8 mouse cellular contexts compared by ENCODE assay signal in the genomic region with DNA sequence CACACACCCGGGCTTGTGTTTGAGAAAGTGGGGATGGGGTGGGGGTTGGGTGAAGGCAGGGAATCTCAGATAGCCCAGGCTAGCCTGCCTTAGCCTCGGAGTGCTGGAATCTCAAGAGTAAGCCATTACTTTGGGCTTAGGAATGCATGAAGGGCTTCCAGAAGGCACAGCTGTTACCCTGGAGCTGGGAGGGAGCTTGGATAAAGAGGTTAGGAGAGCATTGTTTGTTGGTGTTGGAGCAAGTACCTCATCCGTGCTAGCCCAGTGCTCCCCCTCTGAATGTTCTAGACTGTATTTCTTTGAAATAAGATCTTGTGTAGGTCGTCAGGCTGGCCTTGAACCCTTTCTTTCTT. TPM values are rescaled to one million over a fixed set of nuclear protein-coding genes. Genes with fewer than 3 reads are reported as not detected.
DNase-seq lines count a peak whose midpoint lies in the region; ATAC-seq and TF ChIP-seq lines count a peak whose summit lies in the region.

No protein-coding gene starts in this region.

- TF ChIP-seq POLR2A in olfactory bulb, adult 2 months (IDR thresholded peaks at IDR 0.05; ENCODE audit: insufficient read depth, low read depth, low read length), result no peak

- H3K27ac ChIP-seq in lung, embryonic 14.5 days (ENCODE audit: low read depth), result peak overlapping the region; percentile 90
- no peak overlapping the region for H3K27ac ChIP-seq in embryonic facial prominence, embryonic 11.5 days (replicated peaks; ENCODE audit: low read depth, low read length)
- peak overlapping the region; percentile 83 for H3K27ac ChIP-seq in intestine, postnatal 0 days (ENCODE audit: low read depth, low read length)
- no peak overlapping the region for H3K27ac ChIP-seq in olfactory bulb, adult 2 months (ENCODE audit: insufficient read depth, low read depth, low read length)

- no peaks in the 10 kb centered on the region for H3K9me3 ChIP-seq in lung, embryonic 14.5 days (ENCODE audit: low read depth, low read length)
- no peaks in the 10 kb centered on the region for H3K9me3 ChIP-seq in embryonic facial prominence, embryonic 11.5 days (replicated peaks; ENCODE audit: control insufficient read depth, low read length)
- H3K9me3 ChIP-seq in intestine, postnatal 0 days (ENCODE audit: control insufficient read depth), result no peaks in the 10 kb centered on the region

- H3K4me2 ChIP-seq in lung, embryonic 14.5 days, result peak overlapping the region; percentile 73
- H3K4me2 ChIP-seq in embryonic facial prominence, embryonic 11.5 days (ENCODE audit: low read depth, low read length), result peak overlapping the region; percentile 53
- peak overlapping the region; percentile 71 for H3K4me2 ChIP-seq in intestine, postnatal 0 days (replicated peaks; ENCODE audit: low read depth)

- 6% methylated on average over 4 of the region's 4 CpGs for WGBS in lung, embryonic 14.5 days
- 17% methylated on average over 4 of the region's 4 CpGs for WGBS in embryonic facial prominence, embryonic 11.5 days
- 19% methylated on average over 4 of the region's 4 CpGs for WGBS in intestine, postnatal 0 days
- 17% methylated on average over 4 of the region's 4 CpGs for WGBS in olfactory bulb, adult 2 months

- H3K9ac ChIP-seq in lung, embryonic 14.5 days, result peak overlapping the region; percentile 74
- H3K9ac ChIP-seq in embryonic facial prominence, embryonic 11.5 days (replicated peaks; ENCODE audit: low read length), result peak overlapping the region; percentile 50
- H3K9ac ChIP-seq in intestine, postnatal 0 days (ENCODE audit: low read depth, low read length), result peak overlapping the region; percentile 47

- H3K4me1 ChIP-seq in lung, embryonic 14.5 days (ENCODE audit: insufficient read depth), result peaks cover 17% of the 10 kb centered on the region; the same call in 1 of the 2 replicates
- peaks cover 7% of the 10 kb centered on the region; the same call in 1 of the 2 replicates for H3K4me1 ChIP-seq in embryonic facial prominence, embryonic 11.5 days (ENCODE audit: control insufficient read depth, insufficient read depth, low read length)
- peaks cover 14% of the 10 kb centered on the region for H3K4me1 ChIP-seq in intestine, postnatal 0 days (replicated peaks; ENCODE audit: control insufficient read depth, insufficient read depth, low read length)
- peaks cover 4% of the 10 kb centered on the region; the same call in 1 of the 2 replicates for H3K4me1 ChIP-seq in olfactory bulb, adult 2 months (ENCODE audit: control insufficient read depth, insufficient read depth, low read length)

- peak; percentile 67 for DNase-seq in lung, embryonic 14.5 days
- no peak for DNase-seq in lung, postnatal 10 days
- no peak for DNase-seq in embryonic facial prominence, embryonic 11.5 days (ENCODE audit: low spot score)
- no peak for DNase-seq in ovary, postnatal 36 days (ENCODE audit: low spot score)
- no peak for DNase-seq in retina, embryonic 14.5 days (ENCODE audit: low spot score)

- TF ChIP-seq CTCF in lung, embryonic 14.5 days (IDR thresholded peaks at IDR 0.05; ENCODE audit: low read depth), result no peak
- TF ChIP-seq CTCF in intestine, postnatal 0 days (IDR thresholded peaks at IDR 0.05; ENCODE audit: low read depth), result no peak
- no peak for TF ChIP-seq CTCF in olfactory bulb, adult 2 months (IDR thresholded peaks at IDR 0.05; ENCODE audit: insufficient read depth, low read depth, low read length)

- H3K27me3 ChIP-seq in lung, embryonic 14.5 days (ENCODE audit: insufficient read depth, low read length), result no peaks in the 10 kb centered on the region
- H3K27me3 ChIP-seq in embryonic facial prominence, embryonic 11.5 days (ENCODE audit: control insufficient read depth, insufficient read depth, low read length), result no peaks in the 10 kb centered on the region
- H3K27me3 ChIP-seq in intestine, postnatal 0 days (replicated peaks; ENCODE audit: control insufficient read depth, insufficient read depth, low read length), result no peaks in the 10 kb centered on the region

- ATAC-seq in lung, embryonic 14.5 days (ENCODE audit: insufficient read depth), result no peak; the same call in 1 of the 2 replicates
- no peak for ATAC-seq in embryonic facial prominence, embryonic 11.5 days (replicated peaks; ENCODE audit: insufficient number of reproducible peaks, low FRiP score, low TSS enrichment, low read depth)
- ATAC-seq in intestine, postnatal 0 days, result no peak
- ATAC-seq in CD4-positive, CD25-positive, alpha-beta regulatory T cell, adult 4 months, result no peak

- H3K36me3 ChIP-seq in lung, embryonic 14.5 days (ENCODE audit: insufficient read depth), result no peaks in the 10 kb centered on the region
- no peaks in the 10 kb centered on the region for H3K36me3 ChIP-seq in embryonic facial prominence, embryonic 11.5 days (replicated peaks; ENCODE audit: control insufficient read depth, insufficient read depth, low read depth, low read length)
- no peaks in the 10 kb centered on the region for H3K36me3 ChIP-seq in intestine, postnatal 0 days (ENCODE audit: control insufficient read depth, insufficient read depth)

- H3K4me3 ChIP-seq in lung, embryonic 14.5 days (ENCODE audit: low read depth, low read length), result peak overlapping the region; percentile 47
- H3K4me3 ChIP-seq in embryonic facial prominence, embryonic 11.5 days (ENCODE audit: low read depth, low read length), result peak overlapping the region; percentile 22
- H3K4me3 ChIP-seq in intestine, postnatal 0 days (ENCODE audit: low read depth, low read length), result peak overlapping the region; percentile 47
- H3K4me3 ChIP-seq in olfactory bulb, adult 2 months (ENCODE audit: insufficient read depth, low read depth, low read length), result peak overlapping the region; percentile 51

RNA-seq across cellular contexts. Expression of a gene that starts 22.8 kb away (rescaled TPM):
- 16,801 and 17,929 TPM in 2 replicates for polyA plus RNA-seq in lung, embryonic 14.5 days (2014; fragmentation: Nextera tagmentation; extraction: Ambion mirVana)
- polyA plus RNA-seq in embryonic facial prominence, embryonic 11.5 days (2014; fragmentation: Nextera tagmentation; extraction: Ambion mirVana), result 16,388 and 16,949 TPM in 2 replicates
- polyA plus RNA-seq in intestine, postnatal 0 days (2015; fragmentation: Nextera tagmentation; extraction: Ambion mirVana), result 22,808 and 23,070 TPM in 2 replicates
- polyA plus RNA-seq in olfactory bulb, adult 2 months (2012; ENCODE audit: insufficient read depth, insufficient read length, low replicate concordance, missing spikeins), result 1,129 and 2,319 TPM in 2 replicates
- polyA plus RNA-seq in CD4-positive, CD25-positive, alpha-beta regulatory T cell, adult 4 months (2017; shearing (Covaris generic)), result over 10,000 TPM; 21,144 to 46,167 TPM

RNA-seq across cellular contexts. Expression of a gene that starts 30.8 kb away (rescaled TPM):
- 331 and 347 TPM in 2 replicates for polyA plus RNA-seq in lung, embryonic 14.5 days (2014; fragmentation: Nextera tagmentation; extraction: Ambion mirVana)
- polyA plus RNA-seq in embryonic facial prominence, embryonic 11.5 days (2014; fragmentation: Nextera tagmentation; extraction: Ambion mirVana), result 520 and 537 TPM in 2 replicates
- 36.5 and 37.1 TPM in 2 replicates for polyA plus RNA-seq in intestine, postnatal 0 days (2015; fragmentation: Nextera tagmentation; extraction: Ambion mirVana)
- not detected in 2 replicates for polyA plus RNA-seq in olfactory bulb, adult 2 months (2012; ENCODE audit: insufficient read depth, insufficient read length, low replicate concordance, missing spikeins)
- under 1 TPM; 0.36 to 0.58 TPM for polyA plus RNA-seq in CD4-positive, CD25-positive, alpha-beta regulatory T cell, adult 4 months (2017; shearing (Covaris generic))

RNA-seq across cellular contexts. Expression of a gene that starts 34.2 kb away (rescaled TPM):
- 11.2 and 11.8 TPM in 2 replicates for polyA plus RNA-seq in lung, embryonic 14.5 days (2014; fragmentation: Nextera tagmentation; extraction: Ambion mirVana)
- polyA plus RNA-seq in embryonic facial prominence, embryonic 11.5 days (2014; fragmentation: Nextera tagmentation; extraction: Ambion mirVana), result 7.6 and 8.4 TPM in 2 replicates
- polyA plus RNA-seq in intestine, postnatal 0 days (2015; fragmentation: Nextera tagmentation; extraction: Ambion mirVana), result 5.6 and 6.2 TPM in 2 replicates
- not detected in 2 replicates for polyA plus RNA-seq in olfactory bulb, adult 2 months (2012; ENCODE audit: insufficient read depth, insufficient read length, low replicate concordance, missing spikeins)
- polyA plus RNA-seq in CD4-positive, CD25-positive, alpha-beta regulatory T cell, adult 4 months (2017; shearing (Covaris generic)), result 1 to 10 TPM; 3.9 to 8.6 TPM

Comparison
In these comparisons a context has a peak if more than half of its experiments do, and no peak if none do; other contexts are left out.
1. H3K27ac ChIP-seq: peak in lung, embryonic 14.5 days (single experiment) and intestine, postnatal 0 days (single experiment); none in embryonic facial prominence, embryonic 11.5 days (single experiment) and olfactory bulb, adult 2 months (single experiment).
2. RNA of a gene that starts 30.8 kb away (polyA plus RNA-seq): 520 to 537 TPM in embryonic facial prominence, embryonic 11.5 days, 331 to 347 TPM in lung, embryonic 14.5 days, not detected in olfactory bulb, adult 2 months and 36.5 to 37.1 TPM in intestine, postnatal 0 days; 0.36 to 0.58 TPM in CD4-positive, CD25-positive, alpha-beta regulatory T cell, adult 4 months; every median in the first group is over 10 times any median in the second.
3. Peak in every context shown above with its lines, with median percentiles within 50 percentile points of each other: H3K4me2 ChIP-seq, H3K4me3 ChIP-seq and H3K9ac ChIP-seq.